In genomic region chr10:64039760-64040535, GRCm38 (mm10) we compare ENCODE assay signal across 9 mouse cellular contexts. TPM values are rescaled to one million over a fixed set of nuclear protein-coding genes. Genes with fewer than 3 reads are reported as not detected.
A peak's percentile ranks its signal among the peaks of the same experiment; 100 is the strongest.
DNase-seq lines count a peak whose midpoint lies in the region; ATAC-seq and TF ChIP-seq lines count a peak whose summit lies in the region.
"Had no signal": no experiment of that assay in that cellular context is flagged by ENCODE, and none has a peak within 500 bp of the region (broad histone marks: within the 10 kb centered on the region; RNA-seq: fewer than 3 reads in every experiment).

No protein-coding gene starts in this region.

- DNase-seq in frontal cortex, postnatal 10 days (ENCODE audit: low spot score in 2 of 2): no peak
- DNase-seq in cerebellum, adult 11 months: peak; percentile 79
- DNase-seq in gastrocnemius, adult 2 months: peak; percentile 55
- peak; percentile 14 to 19 for DNase-seq in layer of hippocampus, postnatal 36 days
- peak; percentile 69 for DNase-seq in telencephalon, adult 2 months (ENCODE audit: low read depth, low spot score)
- DNase-seq in urinary bladder, postnatal 14 days (ENCODE audit: low spot score): no peak

- H3K27ac ChIP-seq in gastrocnemius, adult 2 months: peak overlapping the region; percentile 38; the same call in 1 of the 2 replicates
- H3K27ac ChIP-seq: kidney, postnatal 0 days had no signal

- ATAC-seq in frontal cortex, adult (ENCODE audit: low TSS enrichment): peak; percentile 92
- no peak for ATAC-seq in megakaryocyte progenitor cell, adult 5-6 weeks (replicated peaks; ENCODE audit: poor library complexity)

- TF ChIP-seq CTCF in gastrocnemius, adult 2 months (IDR thresholded peaks at IDR 0.05): no peak

- H3K4me3 ChIP-seq in gastrocnemius, adult 2 months: no peak overlapping the region

- intact Hi-C loops in gastrocnemius, adult 2 months (cut with DNase I): no loop called here

RNA-seq across cellular contexts. Expression of gene Lrrtm3, which starts 50.1 kb away (rescaled TPM):
- under 1 TPM; 0.41 to 0.59 TPM for total RNA-seq in gastrocnemius, adult 2 months (2021)
- total RNA-seq in layer of hippocampus, postnatal 36 days (2021): 10 to 100 TPM; 19.7 to 23.6 TPM
- not detected in 2 replicates for total RNA-seq in megakaryocyte progenitor cell, adult 5-6 weeks (2015)
- not detected in 2 replicates for total RNA-seq in megakaryocyte progenitor cell, adult 5-6 weeks (2017)

Comparison
In these comparisons a context has a peak if more than half of its experiments do, and no peak if none do; other contexts are left out.
1. DNase-seq: peak in cerebellum, adult 11 months (single experiment), gastrocnemius, adult 2 months (single experiment), layer of hippocampus, postnatal 36 days (2 of 2) and telencephalon, adult 2 months (single experiment); none in frontal cortex, postnatal 10 days (0 of 2) and urinary bladder, postnatal 14 days (single experiment).
2. RNA of gene Lrrtm3, which starts 50.1 kb away (total RNA-seq): 19.7 to 23.6 TPM in layer of hippocampus, postnatal 36 days; 0.41 to 0.59 TPM in gastrocnemius, adult 2 months and not detected in megakaryocyte progenitor cell, adult 5-6 weeks; every median in the first group is over 10 times any median in the second.